Mouse (Mus musculus) megakaryocyte progenitor cell, adult 5-6 weeks (primary cell): Measurements from ENCODE around the gene Fam199x. TPM values are rescaled to one million over a fixed set of nuclear protein-coding genes. Genes with fewer than 3 reads are reported as not detected.

Experiments
- total RNA-seq, 2 experiments: library from RNA; stranded (forward) in 1 of 2; stranded (reverse) in 1 of 2; fragments of 157-497, 149-512 nt in 1 of 2; fragments of 200-1000 nt in 1 of 2; gene quantifications; 2 replicates each; pipeline versions ENCODE4 v1.2.3 to v1.2.4; 2015 to 2017

Gene Fam199x
- total RNA-seq, 2 experiments from 2014 or later, result 5.9 to 9.3 TPM

Other genes with a start within 250 kb of the Fam199x start
- 2.4 and 3.9 TPM in 2 replicates for gene Plp1, start 226.9 kb upstream of the Fam199x start, total RNA-seq (2015)
- gene Plp1, start 226.9 kb upstream of the Fam199x start, total RNA-seq (2017), result 0.71 and 1.0 TPM in 2 replicates
- gene Rab9b, start 180.8 kb upstream of the Fam199x start, total RNA-seq (2015), result not detected in 2 replicates
- gene Rab9b, start 180.8 kb upstream of the Fam199x start, total RNA-seq (2017), result not detected in 2 replicates
- gene H2bfm, start 122.3 kb upstream of the Fam199x start, total RNA-seq (2015), result not detected in 2 replicates
- gene H2bfm, start 122.3 kb upstream of the Fam199x start, total RNA-seq (2017), result not detected in 2 replicates
- 22.4 and 28.2 TPM in 2 replicates for gene Tmsb15b2, start 74.1 kb upstream of the Fam199x start, total RNA-seq (2015)
- not detected in 2 replicates for gene Tmsb15b2, start 74.1 kb upstream of the Fam199x start, total RNA-seq (2017)
- gene Tmsb15l, start 72.7 kb upstream of the Fam199x start, total RNA-seq (2015), result 5.6 and 6.3 TPM in 2 replicates
- gene Tmsb15l, start 72.7 kb upstream of the Fam199x start, total RNA-seq (2017), result 24.7 TPM in 2 replicates
- 5.8 and 8.2 TPM in 2 replicates for gene Tmsb15b1, start 72.7 kb upstream of the Fam199x start, total RNA-seq (2015)
- 11.0 and 13.1 TPM in 2 replicates for gene Tmsb15b1, start 72.7 kb upstream of the Fam199x start, total RNA-seq (2017)
- not detected in 2 replicates for gene Zcchc18, start 56.4 kb upstream of the Fam199x start, total RNA-seq (2015)
- 0.14 and 0.25 TPM in 2 replicates for gene Zcchc18, start 56.4 kb upstream of the Fam199x start, total RNA-seq (2017)
- 8.4 TPM in 2 replicates for gene Slc25a53, start 11.3 kb upstream of the Fam199x start, total RNA-seq (2015)
- 4.8 and 12.2 TPM in 2 replicates for gene Slc25a53, start 11.3 kb upstream of the Fam199x start, total RNA-seq (2017)
- gene Esx1, start 72.5 kb downstream of the Fam199x start, total RNA-seq (2015), result not detected in 2 replicates
- not detected in 2 replicates for gene Esx1, start 72.5 kb downstream of the Fam199x start, total RNA-seq (2017)